Mouse (Mus musculus) cerebellum, postnatal 25 days (tissue): ENCODE measurements around the gene Wdr60.
"Not testable (repeated sequence)": the region's sequence is repeated elsewhere in the genome, so short reads cannot be mapped to it uniquely, and the experiment has no call there.

Experiments
- DNase-seq, 2 experiments: peaks; one replicate each; pipeline ENCODE4 v3.0.0; 2021; ENCODE audit warnings: mixed read lengths in 2 of 2

Gene Wdr60

GRCm38 (mm10) chr12:116262555-116263341, at the start of gene Wdr60:
Gene Wdr60 (minus strand): TSS chr12:116263022.
- DNase-seq: peak; percentile 91 to 94

- no peak for DNase-seq
Observed at GRCm38 (mm10) chr12:116308612-116309011, 45.8 kb upstream of the Wdr60 start.

- no peak for DNase-seq
Observed at GRCm38 (mm10) chr12:116307870-116308269, 45.0 kb upstream of the Wdr60 start.

GRCm38 (mm10) chr12:116306042-116306441, 43.2 kb upstream of the Wdr60 start:
- no peak for DNase-seq

GRCm38 (mm10) chr12:116302181-116302580, 39.4 kb upstream of the Wdr60 start:
- no peak for DNase-seq

GRCm38 (mm10) chr12:116299906-116300305, 37.1 kb upstream of the Wdr60 start:
- no peak for DNase-seq

GRCm38 (mm10) chr12:116293599-116294292, 30.9 kb upstream of the Wdr60 start:
- DNase-seq: no peak

GRCm38 (mm10) chr12:116293185-116293584, 30.4 kb upstream of the Wdr60 start:
- no peak for DNase-seq

GRCm38 (mm10) chr12:116283511-116283910, 20.7 kb upstream of the Wdr60 start:
- no peak for DNase-seq

- no peak for DNase-seq
Observed at GRCm38 (mm10) chr12:116282856-116283255, 20.0 kb upstream of the Wdr60 start.

GRCm38 (mm10) chr12:116281427-116282281, 18.8 kb upstream of the Wdr60 start:
- peak; percentile 56 to 73 for DNase-seq

- DNase-seq: peak; percentile 99 to 100
Observed at GRCm38 (mm10) chr12:116280653-116281364, 18.0 kb upstream of the Wdr60 start, which contains the start of gene Esyt2. Gene Esyt2 (plus strand): TSS chr12:116281196.

- DNase-seq: no peak
Observed at GRCm38 (mm10) chr12:116280149-116280652, 17.4 kb upstream of the Wdr60 start.

GRCm38 (mm10) chr12:116279181-116279580, 16.4 kb upstream of the Wdr60 start:
- no peak for DNase-seq

GRCm38 (mm10) chr12:116278541-116278940, 15.7 kb upstream of the Wdr60 start:
- DNase-seq: no peak

GRCm38 (mm10) chr12:116276961-116277360, 14.1 kb upstream of the Wdr60 start:
- DNase-seq: no peak

GRCm38 (mm10) chr12:116275631-116276030, 12.8 kb upstream of the Wdr60 start:
- DNase-seq: no peak

GRCm38 (mm10) chr12:116275086-116275485, 12.3 kb upstream of the Wdr60 start, which contains the start of gene Gm11027:
Gene Gm11027 (plus strand): TSS chr12:116275386.
- not testable (repeated sequence) for DNase-seq

GRCm38 (mm10) chr12:116273733-116274132, 10.9 kb upstream of the Wdr60 start:
- DNase-seq: no peak

- DNase-seq: no peak
Observed at GRCm38 (mm10) chr12:116271071-116271470, 8.2 kb upstream of the Wdr60 start.

- no peak for DNase-seq
Observed at GRCm38 (mm10) chr12:116270538-116270937, 7.7 kb upstream of the Wdr60 start.

GRCm38 (mm10) chr12:116269450-116269849, 6.6 kb upstream of the Wdr60 start:
- no peak for DNase-seq
